Mouse (Mus musculus): ENCODE measurements around the gene Hsd17b3. TPM values are rescaled to one million over a fixed set of nuclear protein-coding genes. Genes with fewer than 3 reads are reported as not detected.

The Hsd17b3 gene
- polyA plus RNA-seq (2012; rRNA removed) = 0.19 and 0.25 TPM in 2 replicates

DNA sequence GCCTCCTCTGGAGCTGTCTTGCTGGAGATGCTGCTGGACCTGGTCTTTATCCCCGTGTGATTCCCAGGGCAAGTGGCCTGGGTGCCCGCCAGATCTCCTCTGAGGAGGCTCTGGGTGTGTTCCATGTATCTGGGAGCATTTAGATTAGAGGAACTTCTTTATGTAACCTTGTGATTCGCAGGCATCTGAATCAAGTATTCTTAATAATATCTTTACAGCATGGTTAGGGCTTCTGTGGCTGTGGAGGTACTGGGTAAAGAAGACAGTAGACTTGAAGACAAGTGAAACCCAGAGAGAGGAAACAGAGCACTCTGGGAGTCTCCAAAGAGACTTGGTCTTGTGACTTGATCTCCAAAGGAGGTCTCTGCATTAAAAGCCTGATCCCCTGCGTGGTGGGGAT lies at the start of gene Hsd17b3:
Hsd17b3 (minus strand) TSS at position 101 of the 400 bp plus-strand sequence.
- TF ChIP-seq CTCF (IDR thresholded peaks at IDR 0.05; ENCODE audit: borderline replicate concordance, extremely low read depth, insufficient read depth, insufficient read length) (no peak), POLR2A (IDR thresholded peaks at IDR 0.05; ENCODE audit: borderline replicate concordance, extremely low read depth, insufficient read depth, insufficient read length, poor library complexity, severe bottlenecking) (no peak)
- DNase-seq (ENCODE audit: low read depth) = no peak

GRCm38 (mm10) chr13:64129616-64130375 lies 40.8 kb upstream of the Hsd17b3 start:
- DNase-seq (ENCODE audit: low read depth) = peak; percentile 68
- TF ChIP-seq CTCF (IDR thresholded peaks at IDR 0.05; ENCODE audit: borderline replicate concordance, extremely low read depth, insufficient read depth, insufficient read length) (peak; percentile 20; the same call in 1 of the 2 replicates), POLR2A (IDR thresholded peaks at IDR 0.05; ENCODE audit: borderline replicate concordance, extremely low read depth, insufficient read depth, insufficient read length, poor library complexity, severe bottlenecking) (no peak)

- no peak for TF ChIP-seq CTCF (IDR thresholded peaks at IDR 0.05; ENCODE audit: borderline replicate concordance, extremely low read depth, insufficient read depth, insufficient read length)
- TF ChIP-seq POLR2A (IDR thresholded peaks at IDR 0.05; ENCODE audit: borderline replicate concordance, extremely low read depth, insufficient read depth, insufficient read length, poor library complexity, severe bottlenecking) = no peak
- DNase-seq (ENCODE audit: low read depth) = peak; percentile 18
These were observed 40.0 kb upstream of the Hsd17b3 start, which contains the start of gene Slc35d2 for GRCm38 (mm10) chr13:64128858-64129615. TSS of gene Slc35d2 (minus strand) at chr13:64129368.

DNA sequence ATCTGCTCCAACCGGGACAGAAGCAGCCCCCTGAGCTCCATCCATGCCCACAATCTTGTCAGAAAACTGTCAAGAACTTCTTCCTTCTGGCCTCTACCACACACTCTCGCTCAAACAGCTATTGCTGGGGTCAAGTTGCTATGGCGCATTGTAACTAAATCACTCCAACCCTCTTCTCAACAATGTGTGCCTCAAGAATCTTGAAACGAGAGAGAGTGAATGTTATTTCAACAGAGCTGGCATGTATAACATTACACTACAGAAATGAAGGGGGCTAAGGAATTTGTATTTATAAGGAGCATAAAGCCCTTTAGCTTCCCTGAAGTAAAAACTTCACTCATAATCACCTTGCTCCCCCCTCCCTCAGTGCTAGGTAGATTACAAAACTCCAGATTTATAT lies 37.3 kb upstream of the Hsd17b3 start:
- DNase-seq (ENCODE audit: low read depth) = no peak

DNA sequence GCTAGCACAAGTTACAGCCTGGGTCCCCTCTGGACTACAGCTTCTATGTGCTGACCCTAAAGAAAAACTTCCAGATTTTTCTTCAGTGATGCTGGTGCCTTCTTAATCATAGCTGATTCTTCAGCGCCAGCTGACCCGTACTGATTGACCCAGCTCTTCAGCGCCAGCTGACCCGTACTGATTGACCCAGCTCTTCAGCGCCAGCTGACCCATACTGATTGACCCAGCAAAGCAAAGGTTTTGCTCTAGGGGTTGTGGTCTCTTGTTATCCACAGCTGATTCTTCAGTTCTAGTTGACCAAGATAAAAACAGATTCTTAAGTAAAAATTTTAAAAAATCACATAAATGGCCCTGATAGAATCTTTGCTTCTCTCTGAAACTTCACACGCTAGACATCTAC lies 35.9 kb upstream of the Hsd17b3 start:
- no peak for DNase-seq (ENCODE audit: low read depth)
- TF ChIP-seq POLR2A (IDR thresholded peaks at IDR 0.05; ENCODE audit: borderline replicate concordance, extremely low read depth, insufficient read depth, insufficient read length, poor library complexity, severe bottlenecking) (no peak), CTCF (IDR thresholded peaks at IDR 0.05; ENCODE audit: borderline replicate concordance, extremely low read depth, insufficient read depth, insufficient read length) (no peak)

More for the DNA sequence above, 37.3 kb upstream of the Hsd17b3 start:
- TF ChIP-seq POLR2A (IDR thresholded peaks at IDR 0.05; ENCODE audit: borderline replicate concordance, extremely low read depth, insufficient read depth, insufficient read length, poor library complexity, severe bottlenecking) = no peak
- no peak for TF ChIP-seq CTCF (IDR thresholded peaks at IDR 0.05; ENCODE audit: borderline replicate concordance, extremely low read depth, insufficient read depth, insufficient read length)

GRCm38 (mm10) chr13:64123491-64124188 lies 34.6 kb upstream of the Hsd17b3 start:
- no peak for DNase-seq (ENCODE audit: low read depth)
- TF ChIP-seq POLR2A (IDR thresholded peaks at IDR 0.05; ENCODE audit: borderline replicate concordance, extremely low read depth, insufficient read depth, insufficient read length, poor library complexity, severe bottlenecking) (no peak), CTCF (IDR thresholded peaks at IDR 0.05; ENCODE audit: borderline replicate concordance, extremely low read depth, insufficient read depth, insufficient read length) (no peak)

GRCm38 (mm10) chr13:64120760-64121159 lies 31.7 kb upstream of the Hsd17b3 start:
- TF ChIP-seq POLR2A (IDR thresholded peaks at IDR 0.05; ENCODE audit: borderline replicate concordance, extremely low read depth, insufficient read depth, insufficient read length, poor library complexity, severe bottlenecking) = no peak
- no peak for TF ChIP-seq CTCF (IDR thresholded peaks at IDR 0.05; ENCODE audit: borderline replicate concordance, extremely low read depth, insufficient read depth, insufficient read length)
- no peak for DNase-seq (ENCODE audit: low read depth)

DNA sequence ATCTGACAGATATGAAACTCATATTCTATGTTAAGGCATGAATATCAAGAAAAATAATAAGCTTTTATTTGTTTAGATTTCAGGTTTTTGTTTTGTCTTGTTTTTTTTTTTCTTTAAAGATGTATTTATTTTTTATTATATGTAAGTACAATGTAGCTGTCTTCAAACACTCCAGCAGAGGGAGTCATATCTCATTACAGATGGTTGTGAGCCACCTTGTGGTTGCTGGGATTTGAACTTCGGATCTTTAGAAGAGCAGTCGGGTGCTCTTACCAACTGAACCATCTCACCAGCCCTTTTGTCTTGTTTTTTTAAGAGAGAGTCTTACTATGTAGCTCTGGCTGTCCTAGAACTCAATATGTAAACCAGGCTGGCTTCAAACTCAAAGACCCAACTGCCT lies 28.4 kb upstream of the Hsd17b3 start:
- DNase-seq (ENCODE audit: low read depth) = no peak
- TF ChIP-seq CTCF (IDR thresholded peaks at IDR 0.05; ENCODE audit: borderline replicate concordance, extremely low read depth, insufficient read depth, insufficient read length) (no peak), POLR2A (IDR thresholded peaks at IDR 0.05; ENCODE audit: borderline replicate concordance, extremely low read depth, insufficient read depth, insufficient read length, poor library complexity, severe bottlenecking) (no peak)

GRCm38 (mm10) chr13:64110421-64110820 lies 21.4 kb upstream of the Hsd17b3 start:
- no peak for DNase-seq (ENCODE audit: low read depth)
- TF ChIP-seq POLR2A (IDR thresholded peaks at IDR 0.05; ENCODE audit: borderline replicate concordance, extremely low read depth, insufficient read depth, insufficient read length, poor library complexity, severe bottlenecking) = no peak
- TF ChIP-seq CTCF (IDR thresholded peaks at IDR 0.05; ENCODE audit: borderline replicate concordance, extremely low read depth, insufficient read depth, insufficient read length) = no peak

GRCm38 (mm10) chr13:64108381-64108850 lies 19.4 kb upstream of the Hsd17b3 start:
- TF ChIP-seq CTCF (IDR thresholded peaks at IDR 0.05; ENCODE audit: borderline replicate concordance, extremely low read depth, insufficient read depth, insufficient read length) (no peak), POLR2A (IDR thresholded peaks at IDR 0.05; ENCODE audit: borderline replicate concordance, extremely low read depth, insufficient read depth, insufficient read length, poor library complexity, severe bottlenecking) (no peak)
- peak; percentile 13 for DNase-seq (ENCODE audit: low read depth)

GRCm38 (mm10) chr13:64107535-64107934 lies 18.5 kb upstream of the Hsd17b3 start:
- DNase-seq (ENCODE audit: low read depth) = peak; percentile 62
- TF ChIP-seq CTCF (IDR thresholded peaks at IDR 0.05; ENCODE audit: borderline replicate concordance, extremely low read depth, insufficient read depth, insufficient read length) (no peak), POLR2A (IDR thresholded peaks at IDR 0.05; ENCODE audit: borderline replicate concordance, extremely low read depth, insufficient read depth, insufficient read length, poor library complexity, severe bottlenecking) (no peak)
